Mouse (Mus musculus) cortical plate, adult 2 months (tissue): ENCODE results near the gene Notch4. TPM values are rescaled to one million over a fixed set of nuclear protein-coding genes. Genes with fewer than 3 reads are reported as not detected.

Experiments used
- H3K27ac ChIP-seq: fragments of 200-500 bp; 2 replicates; pipeline ENCODE4 v1.5.1; 2012; ENCODE audit warnings: low read length, control low read depth, inconsistent platforms; ENCODE audit not compliant: insufficient read depth
- H3K4me1 ChIP-seq: fragments of 200-500 bp; 2 replicates; pipeline ENCODE4 v1.6.1; 2011; ENCODE audit warnings: low read length; ENCODE audit not compliant: control insufficient read depth, insufficient read depth
- H3K4me3 ChIP-seq: fragments of 200-500 bp; 2 replicates; pipeline ENCODE4 v1.5.1; 2011; ENCODE audit warnings: mild to moderate bottlenecking, low read length, control low read depth; ENCODE audit not compliant: insufficient read depth
- CTCF ChIP-seq: fragments of 200-500 bp; IDR thresholded peaks from 2 replicates; pipeline ENCODE4 v1.5.1; 2011; ENCODE audit warnings: mild to moderate bottlenecking, control low read depth, low read length; ENCODE audit not compliant: insufficient read depth; ENCODE audit errors: extremely low read depth
- POLR2A ChIP-seq: fragments of 200-500 bp; IDR thresholded peaks from 2 replicates; pipeline ENCODE4 v1.6.1; 2011; ENCODE audit warnings: mild to moderate bottlenecking, low read length, control low read depth; ENCODE audit not compliant: insufficient read depth; ENCODE audit errors: extremely low read depth
- polyA plus RNA-seq: library from polyadenylated mRNA; depleted of rRNA; stranded (reverse); fragments of >200 nt; gene quantifications from 2 replicates; pipeline ENCODE4 v1.2.3, GENCODE M21; 2012

Gene Notch4
- polyA plus RNA-seq, 1 experiment = 3.4 TPM

DNA sequence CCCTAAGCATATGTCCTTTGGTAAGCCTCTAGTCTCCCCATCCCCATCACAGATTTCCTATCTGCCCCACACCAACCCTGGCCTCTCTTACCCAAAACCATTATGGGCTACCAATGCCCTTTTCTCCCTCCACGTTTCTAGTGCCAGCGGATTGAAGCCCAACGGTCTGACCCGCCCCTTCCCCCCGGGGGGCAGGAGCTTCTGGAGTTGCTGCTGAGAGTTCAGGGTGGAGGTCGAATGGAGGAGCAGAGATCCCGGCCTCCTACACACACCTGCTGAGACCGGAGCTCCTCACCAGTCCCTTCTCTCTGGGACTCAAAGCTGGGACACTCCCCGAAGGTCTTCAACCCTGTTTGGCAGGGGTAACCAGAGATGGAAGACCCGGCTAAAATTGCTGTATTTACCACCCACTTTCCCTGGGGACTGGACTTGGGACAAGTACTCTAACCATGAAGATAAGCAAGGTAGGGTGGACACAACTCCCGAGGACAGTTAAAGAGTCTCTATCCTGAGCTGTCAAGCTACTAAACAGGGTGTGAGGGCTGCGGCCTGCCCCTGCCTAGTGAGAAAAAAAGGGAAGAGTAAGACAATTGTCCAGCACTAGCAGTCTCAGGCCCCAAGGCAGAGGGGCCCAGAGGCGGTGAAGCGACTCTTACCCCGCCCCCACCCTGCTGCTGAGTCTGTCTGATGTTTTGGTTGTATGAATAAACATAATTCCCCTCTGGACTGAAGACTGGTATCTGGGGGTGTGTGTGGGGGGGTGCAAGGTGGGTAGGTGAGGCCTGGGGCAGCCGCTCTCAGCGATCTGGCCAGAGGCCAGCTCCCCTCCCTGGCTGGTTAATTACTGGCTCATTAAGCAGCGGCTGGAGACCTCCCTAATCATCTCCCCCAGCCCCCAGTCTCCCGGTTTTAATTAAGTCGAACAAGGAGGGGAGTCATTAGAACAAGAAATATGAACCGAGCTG is 27.2 kb downstream of the Notch4 start, which contains the start of gene Pbx2:
Pbx2 (plus strand) TSS at position 238 of the 965 bp plus-strand sequence.
- TF ChIP-seq CTCF (no peak), POLR2A (no peak)
- peak within 1 kb of the TSS; percentile 98 for H3K27ac ChIP-seq
- H3K4me3 ChIP-seq = peak within 1 kb of the TSS; percentile 58
- peaks cover 5% of the 10 kb centered on the region for H3K4me1 ChIP-seq

DNA sequence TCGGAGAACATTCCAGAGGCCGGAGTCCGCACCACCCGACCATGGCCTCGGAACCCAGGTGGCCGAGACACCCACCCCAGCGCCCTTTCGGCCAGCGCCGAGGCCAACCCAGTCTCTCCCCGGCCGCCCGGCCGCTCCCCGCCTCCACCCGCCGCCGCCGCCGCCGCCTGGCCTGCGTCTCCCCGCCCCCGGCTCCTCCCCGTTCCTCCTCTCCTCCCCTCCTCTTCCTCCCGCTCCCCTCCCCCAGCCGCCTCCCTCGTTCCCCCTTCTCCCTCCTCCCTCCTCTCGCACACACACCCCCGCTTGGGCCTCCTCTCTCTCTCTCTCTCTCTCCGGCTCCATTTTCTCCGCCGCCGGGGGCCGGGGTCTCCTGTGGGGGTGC is 27.9 kb downstream of the Notch4 start:
- Histone ChIP-seq H3K27ac (peak overlapping the region; percentile 98), H3K4me3 (peak overlapping the region; percentile 58), H3K4me1 (peaks cover 2% of the 10 kb centered on the region)
- TF ChIP-seq CTCF (no peak), POLR2A (peak; percentile 73; the same call in 1 of the 2 replicates)

DNA sequence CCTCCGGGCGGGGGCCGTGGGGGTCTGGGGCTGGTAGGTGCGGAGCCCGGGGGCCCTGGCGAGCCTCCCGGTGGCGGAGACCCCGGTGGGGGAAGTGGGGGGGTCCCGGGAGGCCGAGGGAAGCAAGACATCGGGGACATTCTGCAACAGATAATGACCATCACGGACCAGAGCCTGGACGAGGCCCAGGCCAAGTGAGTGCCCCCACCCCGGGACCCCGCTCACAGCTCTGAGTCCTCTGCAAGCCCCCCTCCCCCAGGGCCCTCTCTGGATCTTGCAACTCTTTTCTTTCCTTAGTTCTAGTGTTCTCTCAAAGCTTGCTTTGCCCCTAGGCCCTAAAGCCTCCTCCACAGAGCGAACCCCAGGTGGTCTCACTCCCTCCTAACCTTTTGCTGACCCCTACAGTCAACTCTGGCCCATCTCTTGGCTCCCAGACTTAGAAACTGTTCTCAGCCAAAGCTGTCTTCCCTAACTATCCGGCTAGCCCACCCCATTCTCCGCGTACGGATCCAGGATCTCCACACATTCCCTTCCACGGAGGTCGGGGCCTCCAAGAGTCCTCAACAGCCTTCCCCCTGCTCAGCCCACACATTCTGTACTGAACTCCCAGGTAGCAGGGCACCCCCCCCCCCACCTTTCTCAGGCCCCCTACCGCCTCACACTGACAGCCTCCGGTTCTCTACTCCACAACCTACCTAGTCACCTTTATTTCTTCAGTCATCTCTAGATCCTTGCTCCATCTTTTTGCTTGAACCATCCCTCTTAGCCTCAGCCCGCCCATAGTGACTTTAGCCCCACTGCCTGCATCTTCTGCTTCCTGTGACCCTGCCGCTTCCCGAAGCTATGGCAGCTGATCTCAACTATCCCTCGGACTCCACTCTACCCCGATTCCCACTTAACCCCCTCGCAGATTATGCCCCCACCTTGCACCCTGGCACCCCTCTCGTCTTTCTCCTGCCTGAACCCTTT is 28.8 kb downstream of the Notch4 start:
- 0 out of 2 replicates have a peak, but pooled peaks have one; percentile 23 for TF ChIP-seq POLR2A
- TF ChIP-seq CTCF = no peak
- Histone ChIP-seq H3K4me3 (peak overlapping the region; percentile 58), H3K27ac (0 out of 2 replicates have a peak overlapping the region, but pooled peaks have one; percentile 6), H3K4me1 (peaks cover 2% of the 10 kb centered on the region)

DNA sequence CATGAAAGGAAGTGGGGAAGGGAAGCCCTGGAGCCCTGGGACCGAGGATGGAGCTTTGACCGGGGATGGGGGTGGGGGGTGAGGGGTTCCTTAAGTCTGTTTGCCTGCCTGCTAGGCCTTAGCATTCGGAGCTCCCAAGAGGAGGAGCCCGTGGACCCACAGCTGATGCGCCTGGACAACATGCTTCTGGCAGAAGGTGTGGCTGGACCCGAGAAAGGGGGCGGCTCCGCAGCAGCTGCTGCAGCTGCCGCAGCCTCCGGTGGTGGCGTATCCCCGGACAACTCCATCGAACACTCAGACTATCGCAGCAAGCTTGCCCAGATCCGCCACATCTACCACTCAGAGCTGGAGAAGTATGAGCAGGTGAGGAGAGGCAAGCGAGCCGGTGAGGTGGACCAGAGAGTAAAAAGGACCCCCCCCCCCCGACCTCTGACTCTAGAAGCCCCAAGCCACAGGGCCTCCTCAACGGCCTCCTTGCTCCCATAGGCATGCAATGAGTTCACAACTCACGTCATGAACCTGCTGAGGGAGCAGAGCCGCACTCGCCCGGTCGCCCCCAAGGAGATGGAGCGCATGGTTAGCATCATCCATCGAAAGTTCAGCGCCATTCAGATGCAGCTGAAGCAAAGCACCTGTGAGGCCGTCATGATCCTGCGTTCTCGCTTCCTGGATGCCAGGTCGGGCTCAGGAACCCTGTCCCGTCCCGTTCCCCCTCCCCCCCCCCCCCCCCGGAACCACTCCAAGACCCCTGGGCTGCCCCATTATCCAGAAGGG is 29.9 kb downstream of the Notch4 start:
- Histone ChIP-seq H3K27ac (no peak overlapping the region), H3K4me1 (no peaks in the 10 kb centered on the region; the same call in 1 of the 2 replicates), H3K4me3 (peak overlapping the region; percentile 58)
- no peak for TF ChIP-seq CTCF

DNA sequence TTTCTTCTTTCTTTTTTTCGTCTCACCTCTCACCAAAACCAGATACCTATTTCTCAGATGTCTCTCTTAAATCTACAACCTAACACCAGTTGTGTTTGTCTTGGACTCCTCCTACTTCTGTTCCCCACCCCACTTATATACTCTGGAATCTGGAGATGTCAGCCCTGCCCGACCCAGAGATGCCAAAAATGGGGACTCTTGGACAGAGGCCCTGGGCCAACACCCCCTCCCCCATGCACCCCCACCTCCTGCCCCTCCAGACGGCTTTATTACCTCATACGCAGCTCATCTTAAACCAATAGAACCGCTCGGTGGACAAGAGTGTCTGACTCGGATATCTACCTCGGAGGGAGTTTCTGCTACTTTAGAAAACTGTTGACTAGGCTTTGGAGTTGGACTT is 32.0 kb downstream of the Notch4 start:
- Histone ChIP-seq H3K4me1 (no peaks in the 10 kb centered on the region; the same call in 1 of the 2 replicates), H3K4me3 (no peak overlapping the region), H3K27ac (no peak overlapping the region)
- TF ChIP-seq POLR2A = no peak

DNA sequence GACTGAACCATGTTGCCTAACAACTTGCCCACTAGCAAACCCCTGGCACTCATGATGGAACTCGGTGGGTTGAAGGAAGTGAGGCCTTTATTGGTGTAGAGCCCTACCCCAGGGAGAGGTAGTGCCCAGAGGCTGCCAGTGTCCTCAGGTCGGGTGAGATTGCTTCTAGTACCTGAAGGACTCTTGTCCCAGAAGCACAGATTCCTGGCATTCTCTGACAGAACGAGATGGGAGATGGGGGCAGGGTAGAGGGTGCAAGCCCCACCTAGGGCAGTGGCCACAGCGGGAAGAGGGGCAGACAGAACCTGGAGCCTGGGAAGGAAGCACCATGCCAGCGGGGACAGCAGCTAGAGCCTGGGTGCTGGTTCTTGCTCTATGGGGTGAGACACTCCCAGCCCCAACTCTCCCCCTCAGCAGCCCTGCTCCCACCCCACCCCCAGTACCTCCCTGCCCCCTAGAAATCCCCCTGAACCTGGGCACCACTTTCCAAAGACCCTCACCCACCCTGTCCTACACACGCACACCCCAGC is 33.6 kb downstream of the Notch4 start, which contains the start of gene Ager:
Ager (plus strand) TSS at position 297 of the 530 bp plus-strand sequence.
- no peak within 1 kb of the TSS for H3K4me3 ChIP-seq
- TF ChIP-seq POLR2A (peak; percentile 31; the same call in 1 of the 2 replicates), CTCF (no peak)
- no peaks in the 10 kb centered on the region for H3K4me1 ChIP-seq
- no peak within 1 kb of the TSS for H3K27ac ChIP-seq

DNA sequence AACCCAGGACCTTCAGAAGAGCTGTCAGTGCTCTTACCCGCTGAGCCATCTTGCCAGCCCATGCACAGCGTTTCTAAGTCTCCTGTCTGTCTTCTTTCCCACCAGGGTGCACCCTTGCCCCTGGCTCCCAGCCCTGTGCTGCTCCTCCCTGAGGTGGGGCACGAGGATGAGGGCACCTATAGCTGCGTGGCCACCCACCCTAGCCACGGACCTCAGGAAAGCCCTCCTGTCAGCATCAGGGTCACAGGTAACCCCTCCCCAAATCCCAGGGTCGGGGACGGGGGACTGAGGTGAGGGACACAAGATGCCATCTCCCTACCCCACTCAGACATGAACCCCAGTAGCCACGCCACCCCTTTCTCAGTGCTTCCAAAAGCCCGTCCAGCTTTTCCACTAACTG is 35.8 kb downstream of the Notch4 start:
- no peak overlapping the region for H3K27ac ChIP-seq
- H3K4me1 ChIP-seq = peaks cover 3% of the 10 kb centered on the region
- H3K4me3 ChIP-seq = no peak overlapping the region
- TF ChIP-seq CTCF = no peak
- TF ChIP-seq POLR2A = no peak

DNA sequence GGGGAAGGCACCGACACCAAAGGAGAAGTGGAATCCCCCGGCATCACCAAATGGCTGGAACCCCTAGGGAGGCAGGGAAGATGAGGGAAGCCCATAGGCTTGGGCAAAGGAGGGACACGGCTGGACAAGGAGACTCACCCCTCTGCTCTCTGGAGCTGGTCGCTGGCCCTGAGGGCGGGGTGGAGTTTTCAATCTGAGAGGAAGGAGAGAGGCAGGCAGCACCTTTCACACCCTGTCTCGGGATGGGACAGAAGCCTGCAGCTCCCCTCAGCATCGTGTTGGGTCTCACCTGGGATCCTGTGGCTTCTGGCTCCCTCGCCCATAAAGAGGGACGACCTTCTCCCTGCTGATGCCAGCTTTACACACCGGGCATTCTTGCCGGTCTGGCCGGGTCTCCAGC is 37.7 kb downstream of the Notch4 start:
- H3K4me3 ChIP-seq = no peak overlapping the region
- no peak overlapping the region for H3K27ac ChIP-seq
- no peak for TF ChIP-seq POLR2A
- no peak for TF ChIP-seq CTCF
- peaks cover 5% of the 10 kb centered on the region for H3K4me1 ChIP-seq
